Mouse (Mus musculus) ovary, postnatal 14 days (tissue): ENCODE measurements around the gene Nebl.

Source experiments
- DNase-seq: peaks from one replicate; pipeline ENCODE4 v3.0.0; 2022; ENCODE audit warnings: low spot score

Gene Nebl

DNA sequence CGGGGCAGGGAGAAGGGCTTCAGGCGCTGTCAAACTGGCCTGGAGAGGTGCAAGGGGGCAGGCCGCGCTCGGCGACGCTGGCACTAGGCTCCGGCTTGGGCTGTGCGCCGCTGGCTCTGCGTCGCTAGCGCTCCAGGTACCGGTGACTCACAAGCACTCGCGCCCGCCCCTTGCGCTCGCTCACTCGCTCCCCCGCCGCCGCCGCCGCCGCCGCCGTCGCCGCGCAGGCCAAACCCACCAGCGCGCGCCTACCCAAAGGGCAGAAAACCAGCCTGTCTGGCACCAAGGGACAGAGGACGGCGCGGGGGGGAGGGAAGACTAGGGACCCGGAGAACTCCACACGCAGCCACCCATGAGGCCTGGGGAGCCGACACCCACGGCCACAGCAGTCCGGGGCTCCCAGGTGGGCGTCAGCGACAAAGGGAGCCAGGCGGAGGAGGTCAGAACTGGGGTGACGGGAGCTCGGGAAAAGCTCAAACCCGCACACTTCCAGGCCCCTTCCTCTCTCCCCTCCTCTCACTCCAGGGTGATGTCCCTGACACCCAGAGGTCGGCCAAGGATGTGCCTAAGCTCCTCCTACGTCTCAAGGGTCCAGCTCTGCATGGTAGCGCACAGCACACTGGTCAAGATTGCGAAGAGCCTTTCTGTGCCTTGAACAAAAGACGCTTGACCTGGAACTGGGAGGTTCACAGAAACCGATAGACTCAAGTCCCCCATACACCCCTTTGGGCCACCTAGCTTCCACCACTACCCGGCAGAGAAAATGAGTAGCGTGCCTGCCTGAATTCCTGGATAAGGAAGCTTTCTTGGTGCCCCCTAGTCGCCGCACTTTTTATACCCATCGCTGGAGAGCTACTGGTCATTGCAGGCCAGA is at the start of gene Nebl:
Nebl (minus strand) TSS at position 508 of the 874 bp plus-strand sequence.
- peak; percentile 18 for DNase-seq

DNA sequence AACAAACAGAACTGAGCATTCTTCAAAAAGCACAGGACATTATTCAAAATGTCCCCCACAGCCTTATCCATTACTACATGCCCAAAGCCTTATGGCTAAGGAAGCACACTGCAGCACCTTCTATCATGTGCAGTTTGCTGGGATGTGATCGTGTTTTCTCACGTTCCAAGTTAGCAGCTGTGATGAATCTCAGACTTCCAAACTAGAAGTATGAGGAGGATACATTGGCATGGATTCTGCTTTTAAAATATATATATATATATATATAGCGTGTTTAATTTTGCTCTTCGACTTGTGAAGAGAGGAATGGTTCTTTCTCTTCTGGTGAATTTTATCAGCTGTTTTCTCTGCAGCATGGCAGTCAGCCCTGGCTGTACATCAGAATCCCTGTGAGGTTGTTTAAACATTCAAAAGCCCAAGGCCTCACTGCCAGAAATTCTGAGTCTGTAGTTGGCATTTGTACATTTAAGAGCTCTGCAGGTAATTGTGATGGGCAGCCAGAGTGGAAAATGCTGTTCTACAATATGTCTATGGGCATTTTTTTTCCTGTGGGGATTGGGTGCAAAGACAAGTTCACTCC is 39.1 kb upstream of the Nebl start:
- no peak for DNase-seq

DNA sequence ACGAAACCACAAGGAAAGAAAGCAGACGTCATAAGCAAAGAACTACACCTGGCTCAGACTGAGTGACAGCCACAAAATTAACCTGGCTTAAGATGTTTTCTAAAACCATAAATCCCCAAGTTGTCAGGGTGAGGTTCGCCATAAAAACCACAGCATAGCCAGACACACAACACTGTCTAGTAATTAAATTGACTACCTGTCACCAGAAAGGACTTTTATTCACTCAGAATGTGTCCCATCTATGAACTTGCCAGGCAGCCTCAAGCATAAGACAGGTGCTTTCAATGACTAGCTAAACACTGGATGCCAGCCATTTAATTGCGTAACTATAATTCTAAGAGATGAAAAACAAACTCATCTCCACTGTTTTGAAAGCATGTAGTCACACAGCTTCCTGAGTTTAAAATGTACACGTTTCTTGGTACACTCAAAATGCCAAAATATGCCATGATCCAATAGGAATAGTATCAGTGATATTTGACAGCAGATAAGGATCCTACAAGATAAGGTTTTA is 38.0 kb upstream of the Nebl start:
- no peak for DNase-seq

DNA sequence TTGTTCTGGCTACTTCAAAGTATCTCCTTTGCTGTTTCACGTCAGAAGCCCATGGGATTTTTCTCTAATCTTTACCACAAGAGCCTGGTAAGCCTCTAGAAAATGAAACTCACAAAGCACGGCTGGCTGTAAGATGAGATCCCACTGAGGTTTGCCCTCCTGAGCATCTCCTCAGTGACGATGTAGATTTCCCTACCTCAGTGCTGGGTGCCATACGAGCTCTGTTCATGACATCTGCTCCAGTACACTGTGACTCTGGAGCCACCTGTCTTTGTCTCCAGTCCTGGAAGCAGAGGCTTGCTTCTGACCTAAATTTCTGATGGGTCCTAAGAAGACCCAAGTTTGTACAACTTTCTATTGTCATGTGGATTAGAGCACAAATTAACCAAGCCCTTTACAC is 25.0 kb upstream of the Nebl start:
- DNase-seq = no peak

DNA sequence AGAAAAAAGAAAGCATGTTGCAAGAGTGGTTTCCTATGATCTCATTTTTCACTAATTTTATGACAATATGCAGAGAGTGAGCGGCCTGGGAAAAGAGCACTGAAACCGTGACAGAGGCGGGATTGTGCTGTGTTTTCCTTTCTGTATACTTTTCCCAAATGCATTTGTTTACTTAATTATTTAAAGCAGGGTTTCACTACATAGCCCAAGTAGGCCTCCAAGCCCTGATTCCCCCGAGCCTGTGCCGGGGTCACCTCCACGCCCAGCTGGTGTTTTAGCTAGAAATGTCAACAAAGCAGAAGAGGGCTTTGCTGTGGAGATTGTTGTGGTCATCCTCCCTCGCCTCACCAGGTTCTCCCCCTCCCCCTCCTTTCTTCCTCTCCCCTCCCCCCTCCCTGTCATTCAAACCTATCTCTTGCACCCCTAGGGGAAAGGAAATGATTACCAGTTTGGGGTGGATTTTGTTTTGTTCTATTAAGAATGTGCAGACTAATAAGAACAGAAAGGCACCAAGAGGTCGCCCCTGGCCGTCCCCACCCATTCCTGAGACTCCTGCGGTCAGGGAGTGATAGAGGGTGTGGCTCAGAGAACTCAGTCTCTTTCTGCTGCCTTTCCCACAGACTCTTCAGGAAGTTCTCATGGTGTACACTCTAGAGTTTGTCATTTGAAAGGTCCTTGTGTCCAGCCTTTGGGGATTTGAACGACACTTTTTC is 10.9 kb upstream of the Nebl start:
- no peak for DNase-seq

DNA sequence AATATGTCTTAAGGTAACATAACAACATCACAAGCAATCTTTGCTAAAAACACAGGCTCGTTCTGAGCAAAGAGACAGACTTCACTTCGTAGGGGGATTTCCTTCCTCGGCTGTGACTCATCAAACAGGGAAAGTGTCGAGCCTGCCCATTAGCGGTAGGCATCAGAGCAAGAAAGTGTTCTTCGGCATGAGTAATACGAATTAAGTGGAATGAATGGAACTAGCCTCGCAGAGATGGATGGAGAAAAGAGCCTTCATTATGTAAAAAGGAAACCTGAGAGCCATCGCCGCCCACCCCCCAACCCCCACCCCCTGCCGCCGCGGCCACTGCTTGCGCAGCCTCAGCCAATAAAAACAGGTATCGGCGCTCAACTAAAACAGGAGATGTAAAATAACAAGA is 10.3 kb upstream of the Nebl start:
- DNase-seq = no peak

DNA sequence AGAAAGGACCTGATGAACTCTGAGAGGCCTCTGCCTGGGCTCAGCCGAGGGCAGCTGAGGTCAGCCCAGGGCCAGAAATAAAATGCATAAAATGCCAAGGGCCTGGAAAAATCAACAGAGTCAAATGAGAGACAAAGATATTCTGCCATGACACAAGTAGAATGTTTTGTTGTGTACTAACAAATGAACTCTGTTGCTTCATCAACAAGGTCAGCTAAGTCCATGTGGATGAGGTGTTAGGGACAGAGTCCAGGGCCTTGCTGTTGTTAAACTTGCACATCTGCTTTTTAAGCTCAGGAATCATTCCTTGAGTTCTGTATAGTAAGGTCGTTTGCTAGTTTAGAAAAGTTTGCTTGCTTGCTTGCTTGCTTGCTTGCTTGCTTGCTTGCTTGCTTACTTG is 9.2 kb upstream of the Nebl start:
- DNase-seq = no peak

DNA sequence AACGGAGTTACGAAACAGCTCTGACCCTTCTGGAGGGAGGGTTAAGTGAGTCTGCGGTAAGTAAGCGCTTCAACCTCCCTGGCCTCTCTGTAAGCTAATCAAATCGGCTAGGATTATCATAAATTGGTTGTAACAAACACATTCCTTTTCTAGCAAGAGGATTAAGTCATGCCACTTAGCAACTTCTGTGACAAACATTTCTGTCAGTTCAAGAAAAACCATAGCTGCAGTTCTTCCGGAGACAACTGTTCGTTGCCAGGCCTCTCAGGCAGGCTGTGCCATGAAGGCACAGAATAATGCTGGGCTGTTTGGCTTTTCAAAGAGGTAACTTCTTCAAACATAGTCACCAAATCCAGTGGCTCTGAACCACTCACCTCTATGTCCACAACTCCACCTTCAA is 946 bp upstream of the Nebl start:
- DNase-seq = no peak

DNA sequence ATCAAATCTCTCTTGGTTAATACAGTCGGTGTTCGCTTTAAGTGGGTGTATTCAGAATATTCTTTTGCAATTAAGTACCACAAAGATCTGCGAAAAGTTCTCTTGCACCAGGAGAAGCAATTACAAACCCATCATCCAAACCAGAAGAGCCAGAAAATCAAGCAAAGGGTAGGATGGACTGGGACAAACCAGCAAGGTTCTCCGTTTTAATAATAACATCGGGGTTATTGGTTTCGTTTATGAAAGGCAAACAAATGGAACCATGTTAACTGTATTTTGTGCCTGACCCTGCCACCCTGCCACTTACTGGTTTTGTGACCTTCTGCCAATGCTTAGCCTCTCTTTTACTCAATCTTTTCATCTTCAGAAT is 552 bp upstream of the Nebl start:
- no peak for DNase-seq

DNA sequence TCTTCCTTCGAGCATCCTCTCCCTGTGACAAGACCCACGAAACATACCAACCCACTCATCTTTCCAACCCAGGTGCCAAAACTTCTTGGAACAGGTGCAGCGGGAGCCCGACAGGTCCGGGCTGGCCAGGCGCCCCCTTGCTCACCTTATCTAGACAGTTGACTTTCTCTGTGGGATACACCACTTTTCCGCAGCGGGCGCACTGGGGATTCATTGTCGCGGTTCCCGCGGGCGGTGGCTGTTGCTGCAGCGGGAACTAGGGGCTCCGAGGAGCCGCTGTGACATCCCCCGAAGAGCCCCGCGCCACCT is 662 bp downstream of the Nebl start:
- no peak for DNase-seq

DNA sequence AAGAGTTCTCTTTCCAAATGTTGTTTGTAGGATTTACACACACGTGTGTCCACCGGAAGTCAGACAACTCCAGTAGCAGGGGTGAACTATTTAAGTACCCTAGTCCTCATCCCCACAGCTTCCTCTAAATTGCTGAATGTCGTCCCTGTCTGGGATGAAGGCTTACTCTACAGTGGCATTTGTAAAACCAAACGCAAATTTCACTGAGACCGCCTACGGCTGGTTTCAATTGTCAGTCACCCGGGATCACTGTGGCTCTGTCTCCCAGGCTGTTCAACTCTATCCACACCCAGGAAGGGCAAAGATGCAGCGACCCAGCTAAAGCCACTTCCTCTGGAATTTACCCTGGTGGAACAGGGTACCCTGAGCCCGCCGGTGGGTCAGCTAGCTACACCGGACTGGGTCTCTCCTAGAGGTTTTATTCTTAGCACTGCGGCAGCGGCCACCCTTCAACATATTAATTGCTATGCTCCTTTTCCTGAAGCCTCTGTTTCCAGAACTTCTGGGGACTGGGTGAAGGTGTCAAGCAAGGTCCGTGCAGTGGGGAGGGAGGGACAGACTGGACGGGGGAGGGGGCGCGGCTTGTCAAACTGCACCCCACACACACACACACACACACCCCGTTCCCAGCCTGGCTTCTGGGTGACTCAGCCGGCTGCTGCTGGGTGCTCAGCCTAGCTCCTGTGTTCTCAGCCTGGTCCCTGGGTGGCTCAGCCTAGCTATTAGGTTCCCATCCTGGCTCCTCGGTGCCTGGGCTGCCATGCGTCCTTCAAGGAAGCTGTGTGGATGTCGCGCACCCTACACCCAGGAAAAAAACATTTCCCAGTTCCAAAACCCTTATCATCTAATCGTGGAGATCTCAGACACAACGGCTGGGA is 1.3 kb downstream of the Nebl start:
- DNase-seq = no peak

DNA sequence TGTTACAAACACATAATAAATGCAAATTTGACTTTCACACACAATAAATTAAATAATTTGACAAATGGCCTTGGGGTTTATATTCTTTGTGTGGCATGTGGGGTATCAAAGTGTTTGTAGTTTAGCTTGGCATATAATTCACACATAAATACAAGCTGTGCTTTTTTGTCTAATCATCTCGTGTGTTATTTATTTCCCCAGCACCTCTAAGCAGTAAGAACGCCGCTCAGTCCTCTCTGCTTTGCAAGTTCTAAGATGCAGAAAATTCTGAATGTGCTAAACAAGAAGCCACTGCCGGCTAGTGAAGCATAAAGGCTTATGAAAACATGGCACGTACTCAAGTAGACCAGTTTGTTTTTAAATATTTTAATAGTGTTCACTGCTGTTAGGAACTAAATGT is 6.9 kb downstream of the Nebl start:
- DNase-seq = no peak

DNA sequence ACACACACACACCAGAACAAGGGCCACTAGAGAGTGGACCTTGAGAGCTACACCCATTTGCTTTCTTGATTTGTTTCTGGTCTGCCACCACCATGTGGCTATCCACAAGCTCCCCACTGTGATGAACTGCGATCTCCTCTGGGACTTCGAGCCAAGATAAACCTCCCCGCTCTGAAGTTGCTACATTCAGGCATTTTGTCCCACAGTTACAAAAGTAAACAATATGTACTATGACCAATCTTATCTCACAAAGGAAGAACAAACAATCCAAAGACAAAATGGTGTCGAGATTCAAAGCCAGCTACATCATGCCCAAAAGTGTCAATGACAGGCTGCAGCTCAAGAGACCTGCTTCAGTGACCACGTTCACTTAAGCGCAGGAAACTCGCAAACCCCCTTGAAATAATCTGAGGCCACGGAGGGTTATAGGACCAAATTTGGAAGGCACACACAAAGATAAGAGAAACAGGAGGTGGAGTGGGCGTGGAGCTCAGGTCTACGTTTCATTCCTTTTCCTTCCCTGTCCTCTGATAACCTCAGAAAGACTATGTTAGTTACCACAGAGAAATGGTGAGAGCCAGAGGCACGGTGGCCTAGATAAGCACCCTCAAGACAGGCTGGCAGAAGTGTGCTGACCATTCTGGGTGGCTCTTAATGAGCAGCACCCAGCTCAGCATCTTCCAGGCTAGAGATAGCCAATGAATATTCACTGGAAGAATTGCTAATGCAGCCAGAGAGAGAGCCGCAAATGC is 7.8 kb downstream of the Nebl start:
- DNase-seq = no peak

DNA sequence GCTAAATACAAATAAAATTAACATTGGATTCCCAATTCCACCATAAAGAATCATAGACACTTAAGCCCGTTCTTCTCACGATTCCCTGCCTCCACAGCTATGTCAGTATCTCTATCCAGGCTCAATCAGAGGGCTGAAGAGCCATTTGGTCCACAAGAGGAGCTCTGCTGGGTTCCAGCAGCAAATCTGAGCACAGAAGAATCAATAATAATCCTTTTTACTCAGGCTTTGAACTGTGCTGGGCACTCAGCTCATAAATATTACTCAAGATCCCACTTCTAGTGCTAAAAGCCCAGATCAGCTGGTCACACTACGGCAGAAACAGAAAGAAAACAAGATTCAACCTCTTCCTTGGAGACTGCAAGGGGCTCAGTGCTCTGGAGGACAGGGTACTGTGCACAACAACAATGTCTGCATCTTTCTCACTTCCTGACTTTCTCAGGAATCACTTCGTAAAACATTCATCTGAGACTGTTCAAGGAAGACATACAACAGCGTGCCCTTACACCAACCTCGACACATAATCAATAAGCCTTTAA is 10.0 kb downstream of the Nebl start:
- DNase-seq = no peak

DNA sequence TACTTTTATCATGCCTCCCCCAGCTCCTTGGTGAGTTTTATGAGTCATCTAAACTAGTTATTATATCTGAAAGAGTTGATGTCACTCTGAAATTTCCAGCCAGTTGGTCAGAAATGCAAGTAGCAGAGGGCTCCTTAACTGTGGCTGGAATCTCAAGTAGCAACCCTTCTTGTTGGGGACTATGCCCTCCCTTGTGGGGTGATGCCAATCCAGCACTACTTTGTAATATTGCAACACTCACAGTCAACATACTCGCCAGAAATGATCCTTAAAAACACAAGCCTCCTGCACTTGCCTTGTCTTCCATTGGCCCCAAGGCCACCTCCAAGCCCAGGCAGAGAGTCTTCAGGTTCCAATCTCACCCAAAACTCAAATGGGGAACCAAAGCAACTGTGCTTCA is 13.0 kb downstream of the Nebl start:
- no peak for DNase-seq

DNA sequence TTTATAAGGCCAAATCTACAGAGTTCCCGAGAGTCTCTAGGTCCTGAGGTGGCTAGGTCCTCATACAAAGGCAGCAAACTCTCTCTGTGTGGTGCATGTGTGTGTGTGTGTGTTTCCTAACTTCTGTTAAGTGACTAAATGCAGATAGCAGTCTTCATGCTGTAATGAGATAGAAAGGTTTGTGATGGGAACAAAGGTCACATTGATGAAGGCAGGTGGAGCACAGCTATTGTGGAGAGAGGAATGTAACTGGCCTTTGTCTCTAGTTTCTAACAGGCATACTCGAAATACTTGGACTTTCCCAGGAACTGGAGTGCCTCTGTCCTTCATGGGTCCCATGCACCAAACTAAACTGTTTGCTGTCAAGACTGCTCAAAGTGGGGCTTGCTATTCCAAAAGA is 14.1 kb downstream of the Nebl start:
- no peak for DNase-seq

DNA sequence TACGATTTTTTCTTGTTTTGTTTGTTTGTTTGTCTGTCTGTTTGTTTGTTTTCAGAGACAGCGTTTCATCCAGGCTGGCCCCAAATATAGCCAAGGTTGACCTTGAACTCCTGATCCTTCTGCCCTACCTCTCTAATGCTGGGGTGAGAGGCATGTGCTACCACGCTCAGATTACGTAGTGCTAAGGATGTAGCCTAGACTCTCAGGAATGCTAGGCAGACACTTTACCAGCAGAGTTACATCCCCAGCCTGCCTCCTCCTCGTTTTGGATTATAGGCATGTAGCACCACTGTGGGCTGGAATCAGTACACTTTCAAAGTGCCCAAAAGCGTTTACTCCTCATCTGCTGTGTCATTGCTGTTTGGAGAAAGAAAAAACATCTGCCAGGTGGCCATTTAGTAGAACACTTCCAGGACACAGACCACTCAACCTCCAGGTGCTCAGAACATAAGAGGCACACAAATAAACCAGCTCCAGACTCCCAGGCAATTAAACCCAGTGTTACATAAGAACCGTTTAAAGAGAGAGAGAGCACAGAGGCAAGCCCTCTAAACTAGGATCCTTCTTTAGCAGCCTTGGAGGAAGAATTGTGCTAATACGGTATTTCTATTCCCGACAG is 16.0 kb downstream of the Nebl start:
- no peak for DNase-seq

DNA sequence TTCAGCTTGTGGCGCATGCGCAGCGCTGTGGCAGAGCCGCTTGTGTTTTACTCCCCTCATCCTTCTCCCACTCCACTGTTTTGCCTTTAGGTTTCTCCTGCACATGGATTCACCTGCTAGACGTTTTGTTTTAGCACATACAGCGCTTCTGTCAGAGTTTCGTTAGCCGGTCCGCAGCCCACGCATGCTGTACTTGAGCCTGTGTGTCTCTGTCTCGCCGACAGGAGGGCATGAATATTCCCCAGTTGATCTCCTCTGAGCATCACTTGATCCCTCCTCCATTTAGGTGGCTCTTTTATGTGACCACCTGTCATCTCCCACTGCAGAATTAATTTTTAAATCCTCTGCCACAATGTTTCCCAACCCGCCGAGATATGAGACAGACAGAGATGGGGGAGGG is 16.6 kb downstream of the Nebl start:
- DNase-seq = no peak

DNA sequence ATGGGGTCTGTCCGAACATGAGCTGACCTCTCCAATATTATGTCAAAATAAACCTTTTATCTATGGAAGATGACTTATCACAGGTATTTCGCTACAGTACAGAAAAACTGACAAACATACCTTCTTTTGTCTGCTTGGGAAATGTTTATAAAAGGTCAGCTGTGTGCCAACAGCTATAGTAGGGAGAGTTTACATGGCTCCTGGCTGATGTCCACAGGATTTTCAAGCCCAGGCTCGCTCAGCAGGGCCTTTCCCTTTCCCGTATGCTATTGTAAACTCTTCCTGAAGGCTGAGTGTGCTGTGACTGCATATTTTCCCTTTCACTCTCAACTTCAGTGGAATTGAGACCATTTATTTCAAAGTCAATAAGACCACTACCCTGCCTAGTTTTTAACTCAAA is 17.1 kb downstream of the Nebl start:
- DNase-seq = no peak

DNA sequence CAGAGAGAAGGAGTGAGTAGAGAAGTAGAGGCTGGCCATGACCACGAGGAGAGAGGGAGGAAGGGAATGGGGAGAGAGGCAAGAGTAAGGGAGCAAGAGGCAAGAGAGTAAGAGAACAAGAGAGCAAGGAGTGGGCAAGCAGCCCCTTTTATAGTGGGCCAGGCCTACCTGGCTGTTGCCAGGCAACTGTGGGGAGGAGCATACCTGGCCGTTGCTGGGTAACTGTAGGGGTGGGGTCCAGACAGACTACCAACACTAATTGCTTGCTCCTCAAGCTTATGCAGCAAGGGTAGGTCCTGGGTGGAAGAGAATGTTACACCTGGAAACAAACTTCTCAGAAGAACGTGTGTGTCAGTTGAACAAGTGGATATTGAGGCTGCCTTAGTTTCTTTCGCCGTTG is 20.0 kb downstream of the Nebl start:
- no peak for DNase-seq

DNA sequence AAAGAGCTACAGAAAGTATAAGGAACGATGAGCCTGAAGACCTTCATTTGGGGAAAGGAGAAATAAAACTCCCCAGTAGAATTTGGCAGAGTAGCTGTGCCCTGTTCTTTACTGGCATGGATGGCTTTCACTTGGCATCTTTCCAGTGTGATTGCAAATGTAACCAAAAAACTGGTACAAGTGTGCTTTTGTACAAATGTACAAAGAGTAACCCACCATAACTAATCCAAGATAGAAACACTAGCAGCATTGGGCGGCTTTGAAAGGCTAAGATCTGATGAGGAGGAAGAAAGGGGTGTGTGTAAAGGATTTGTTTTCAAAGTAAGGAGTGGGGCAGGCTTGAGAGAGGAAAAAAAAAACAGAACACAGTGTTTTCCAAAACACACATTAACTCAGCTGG is 21.2 kb downstream of the Nebl start:
- no peak for DNase-seq
